Mouse (Mus musculus) heart, embryonic 14.5 days (tissue): Measurements from ENCODE around the gene Cavin1. TPM values are rescaled to one million over a fixed set of nuclear protein-coding genes. Genes with fewer than 3 reads are reported as not detected.

ENCODE experiments used
- ATAC-seq: fragments of 200-750 bp; cut with Nextera tagmentation; 2 replicates; pipeline ENCODE4 v1.8.0; 2017; ENCODE audit warnings: low read depth, moderate TSS enrichment; ENCODE audit not compliant: insufficient number of reproducible peaks, insufficient read depth, low FRiP score
- H3K27ac ChIP-seq, 2 experiments: fragments of 200-500 bp in 1 of 2; fragments of 300-500 bp in 1 of 2; sonication (generic) in 1 of 2; replicated peaks in 1 of 2; 2 replicates each; pipeline ENCODE4 v1.5.1; 2012 to 2014; ENCODE audit warnings: low read depth in 2 of 2, low read length in 2 of 2, control low read depth in 1 of 2, mild to moderate bottlenecking in 1 of 2, mixed read lengths in 1 of 2; ENCODE audit not compliant: control insufficient read depth in 1 of 2, insufficient read depth in 1 of 2
- H3K27me3 ChIP-seq: fragments of 300-500 bp; sonication (generic); 2 replicates; pipeline ENCODE4 v1.6.1; 2014; ENCODE audit warnings: mild to moderate bottlenecking, low read length, control low read depth; ENCODE audit not compliant: control insufficient read depth, insufficient read depth
- H3K36me3 ChIP-seq: fragments of 300-500 bp; sonication (generic); 2 replicates; pipeline ENCODE4 v1.6.1; 2014; ENCODE audit warnings: mild to moderate bottlenecking, control low read depth, low read length, mixed read lengths; ENCODE audit not compliant: control insufficient read depth, insufficient read depth
- H3K4me1 ChIP-seq, 2 experiments: fragments of 200-500 bp in 1 of 2; fragments of 300-500 bp in 1 of 2; sonication (generic) in 1 of 2; 2 replicates each; pipeline ENCODE4 v1.6.1; 2012 to 2014; ENCODE audit warnings: low read length in 2 of 2, control low read depth in 1 of 2, mixed read lengths in 1 of 2; ENCODE audit not compliant: control insufficient read depth in 2 of 2, insufficient read depth in 2 of 2
- H3K4me2 ChIP-seq: fragments of 300-500 bp; sonication (generic); 2 replicates; pipeline ENCODE4 v1.6.1; 2014; ENCODE audit warnings: mild to moderate bottlenecking, low read length
- H3K4me3 ChIP-seq, 2 experiments: fragments of 200-500 bp in 1 of 2; fragments of 300-500 bp in 1 of 2; sonication (generic) in 1 of 2; 2 replicates each; pipeline ENCODE4 v1.5.1; 2012 to 2014; ENCODE audit warnings: low read length in 2 of 2, mild to moderate bottlenecking in 2 of 2, control low read depth in 1 of 2, low read depth in 1 of 2, moderate library complexity in 1 of 2; ENCODE audit not compliant: control insufficient read depth in 1 of 2, insufficient read depth in 1 of 2
- H3K9ac ChIP-seq: fragments of 300-500 bp; sonication (generic); 2 replicates; pipeline ENCODE4 v1.6.1; 2014; ENCODE audit warnings: mild to moderate bottlenecking, low read length
- H3K9me3 ChIP-seq: fragments of 300-500 bp; sonication (generic); 2 replicates; pipeline ENCODE4 v1.6.1; 2016; ENCODE audit warnings: low read length, control low read depth; ENCODE audit not compliant: control insufficient read depth
- WGBS: fragments of 180-500 bp; shearing (Covaris S2); extraction: QIAGEN DNeasy Blood & Tissue Kit; methylation state at CpG from one replicate; pipeline ENCODE4 v1.1.7; 2014; 5-methylcytosine and 5-hydroxymethylcytosine counted together
- polyA plus RNA-seq: library from polyadenylated mRNA; unstranded; fragments of >200 nt; fragmentation: Nextera tagmentation; extraction: Ambion mirVana; gene quantifications from 2 replicates; pipeline ENCODE4 v1.2.1, GENCODE M21; 2014

The Cavin1 gene
- polyA plus RNA-seq, 1 experiment from 2014 or later = 204 TPM

DNA sequence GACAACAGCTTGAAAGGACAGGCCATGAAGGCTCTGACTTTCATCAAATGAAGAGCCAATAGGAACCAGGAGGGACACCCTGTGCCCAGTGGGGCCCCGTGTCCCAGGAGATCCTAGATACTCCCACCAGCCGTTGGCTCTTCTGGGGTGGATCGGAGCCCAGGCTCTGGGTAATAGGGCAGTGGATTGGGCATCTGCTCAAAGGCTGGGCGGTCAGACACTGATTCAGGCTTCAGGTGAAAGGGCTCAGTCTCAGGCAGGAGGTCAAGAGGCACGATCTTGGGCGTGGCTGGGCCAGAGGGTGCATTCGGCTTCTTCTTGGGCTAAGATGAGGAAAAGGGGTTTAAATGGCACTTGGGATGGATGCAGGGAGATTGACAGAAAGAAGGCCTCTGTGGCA is 6.5 kb downstream of the Cavin1 start:
- no peaks in the 10 kb centered on the region for H3K9me3 ChIP-seq
- H3K4me2 ChIP-seq = no peak overlapping the region
- no peaks in the 10 kb centered on the region for H3K27me3 ChIP-seq
- WGBS = 84% methylated on average over 7 of the region's 7 CpGs
- peaks cover 61 to 93% of the 10 kb centered on the region in 2 experiments for H3K4me1 ChIP-seq
- peak overlapping the region; percentile 59 for H3K9ac ChIP-seq
- ATAC-seq = no peak
- peak overlapping the region in 1 of 2 experiments; percentile 98; a peak in 2 of 4 replicates for H3K27ac ChIP-seq
- no peak overlapping the region for H3K4me3 ChIP-seq
- peaks cover 49% of the 10 kb centered on the region for H3K36me3 ChIP-seq

DNA sequence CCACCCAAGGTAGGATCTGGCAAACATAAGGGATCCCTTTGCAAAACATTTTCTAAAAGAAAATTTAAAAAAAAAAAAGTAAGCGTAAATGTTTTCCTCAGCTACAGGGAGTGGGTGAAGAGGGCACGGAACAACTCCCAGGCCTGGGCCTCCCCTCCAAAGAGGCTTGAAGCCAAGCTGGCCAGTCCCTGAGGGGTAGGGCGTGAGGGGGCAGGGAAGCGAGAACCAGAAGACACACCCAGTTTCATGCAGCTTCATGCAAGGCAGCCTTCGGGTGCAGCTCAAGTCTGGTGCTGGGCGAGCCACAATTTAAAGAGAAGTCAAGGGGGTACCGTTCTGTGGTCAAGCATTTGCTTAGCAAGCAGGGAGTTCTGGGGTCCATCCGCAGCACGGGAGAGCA is 7.0 kb downstream of the Cavin1 start:
- no peaks in the 10 kb centered on the region for H3K27me3 ChIP-seq
- H3K4me3 ChIP-seq = no peak overlapping the region
- peaks cover 64 to 98% of the 10 kb centered on the region in 2 experiments for H3K4me1 ChIP-seq
- 67% methylated on average over 9 of the region's 9 CpGs for WGBS
- H3K9me3 ChIP-seq = no peaks in the 10 kb centered on the region
- 0 out of 2 replicates have a peak overlapping the region, but pooled peaks have one; percentile 29 for H3K4me2 ChIP-seq
- peak overlapping the region; percentile 59 for H3K9ac ChIP-seq
- H3K27ac ChIP-seq = peak overlapping the region in 1 of 2 experiments; percentile 98; a peak in 2 of 4 replicates
- H3K36me3 ChIP-seq = peaks cover 54% of the 10 kb centered on the region
- no peak for ATAC-seq

DNA sequence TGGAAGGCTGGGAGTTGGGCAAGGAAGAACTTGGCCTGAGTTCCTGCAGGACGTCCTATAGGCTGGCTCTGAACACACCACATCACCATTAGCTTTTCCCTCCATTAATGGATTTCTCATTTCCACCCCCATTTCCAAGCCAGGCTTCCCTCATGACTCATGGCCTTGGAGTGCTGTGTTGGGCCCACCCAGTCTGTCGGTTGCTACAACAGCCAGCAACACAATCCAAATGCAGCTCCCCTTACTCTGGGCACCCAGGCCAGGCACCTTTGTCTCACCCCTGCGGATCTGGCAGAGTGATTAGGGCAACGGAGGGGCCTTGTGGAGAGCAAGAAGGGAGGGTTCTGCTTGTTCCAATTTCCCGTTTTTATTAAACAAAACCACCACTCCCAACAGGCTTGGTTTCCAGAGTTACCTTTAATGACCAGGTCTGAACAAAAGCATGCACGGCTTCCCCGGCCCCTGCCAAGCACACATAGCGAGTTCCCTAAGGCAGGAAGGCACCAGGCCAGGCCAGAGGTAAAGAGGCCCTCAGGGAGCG is 8.2 kb downstream of the Cavin1 start:
- WGBS = 36% methylated on average over 9 of the region's 9 CpGs
- ATAC-seq = no peak; the same call in 1 of the 2 replicates
- no peak overlapping the region for H3K4me3 ChIP-seq
- no peaks in the 10 kb centered on the region for H3K9me3 ChIP-seq
- H3K27me3 ChIP-seq = no peaks in the 10 kb centered on the region
- H3K36me3 ChIP-seq = peaks cover 66% of the 10 kb centered on the region
- H3K4me1 ChIP-seq = peaks cover 57 to 89% of the 10 kb centered on the region in 2 experiments
- peak overlapping the region; percentile 60 to 98 for H3K27ac ChIP-seq
- H3K4me2 ChIP-seq = peak overlapping the region; percentile 29
- H3K9ac ChIP-seq = peak overlapping the region; percentile 59; the same call in 1 of the 2 replicates

DNA sequence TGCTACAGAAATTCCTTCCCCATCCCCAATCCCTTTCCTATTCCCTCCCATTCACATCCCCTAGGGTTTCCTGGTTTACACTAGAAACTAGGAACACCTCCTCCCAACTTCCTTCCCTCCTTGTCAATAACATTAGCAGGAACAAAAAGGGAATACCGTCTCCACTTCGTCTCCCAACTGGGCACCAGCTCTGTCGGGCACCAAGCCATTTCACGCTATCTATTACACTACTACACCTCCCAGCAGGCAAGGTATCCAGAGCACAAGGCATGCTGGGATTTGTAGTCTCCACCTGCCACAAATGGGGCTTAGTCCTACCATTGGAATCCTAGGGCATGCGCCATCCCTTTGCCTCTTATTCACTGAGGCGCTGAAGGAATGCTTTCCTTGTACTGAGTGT is 10.1 kb downstream of the Cavin1 start:
- Histone ChIP-seq H3K4me3 (no peak overlapping the region), H3K9me3 (no peaks in the 10 kb centered on the region), H3K36me3 (peaks cover 71% of the 10 kb centered on the region), H3K9ac (no peak overlapping the region), H3K27ac (peak overlapping the region; percentile 41 to 82; a peak in 3 of 4 replicates), H3K27me3 (no peaks in the 10 kb centered on the region), H3K4me2 (peak overlapping the region; percentile 51), H3K4me1 (peaks cover 39 to 72% of the 10 kb centered on the region in 2 experiments)
- 0 out of 2 replicates have a peak, but pooled peaks have one; percentile 13 for ATAC-seq
- WGBS = 13% methylated on average over 6 of the region's 6 CpGs

DNA sequence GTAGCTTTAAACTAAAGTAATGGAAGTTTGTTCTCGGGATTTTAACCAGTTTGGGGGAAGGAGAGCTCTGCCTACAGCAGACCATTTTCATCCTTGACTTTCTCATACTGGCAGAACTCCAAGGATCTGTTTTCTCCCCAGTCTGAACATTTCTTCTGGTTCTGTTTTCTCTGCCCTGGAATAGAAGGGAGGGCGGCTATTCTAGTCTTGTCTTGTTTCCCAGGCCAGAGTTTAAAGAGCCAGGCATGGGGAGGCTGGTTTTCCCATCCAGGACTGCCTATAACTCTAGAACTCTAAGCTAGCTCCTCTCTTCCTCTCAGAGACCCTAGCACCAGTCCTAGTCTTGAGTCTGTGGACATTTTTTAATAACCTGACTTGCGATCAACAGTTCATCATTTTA is 10.9 kb downstream of the Cavin1 start:
- no peak for ATAC-seq
- Histone ChIP-seq H3K9me3 (no peaks in the 10 kb centered on the region), H3K9ac (peak overlapping the region; percentile 46), H3K27me3 (no peaks in the 10 kb centered on the region), H3K4me3 (no peak overlapping the region), H3K4me1 (peaks cover 32 to 64% of the 10 kb centered on the region in 2 experiments), H3K36me3 (peaks cover 68% of the 10 kb centered on the region), H3K4me2 (peak overlapping the region; percentile 51), H3K27ac (peak overlapping the region; percentile 54 to 82)
- 30% methylated on average over 3 of the region's 3 CpGs for WGBS

DNA sequence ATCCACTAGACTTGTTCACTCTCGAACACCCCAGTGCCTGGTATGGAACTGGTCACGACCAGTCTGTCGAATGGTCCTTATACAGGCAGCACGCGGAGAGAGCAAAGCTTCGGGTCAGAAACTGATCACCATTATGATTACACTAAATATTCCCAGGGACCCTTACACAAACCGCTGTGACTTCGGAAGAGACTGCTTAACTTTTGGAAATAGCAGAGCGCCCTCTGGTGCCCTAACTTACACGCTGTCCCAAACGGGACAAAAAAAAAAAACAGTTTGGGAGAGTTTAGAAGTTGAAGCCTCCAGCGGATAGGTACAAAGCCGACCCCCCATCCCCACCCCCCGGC is 11.2 kb downstream of the Cavin1 start:
- H3K9me3 ChIP-seq = no peaks in the 10 kb centered on the region
- no peak for ATAC-seq
- no peak overlapping the region for H3K4me3 ChIP-seq
- 7% methylated on average over 14 of the region's 14 CpGs for WGBS
- no peaks in the 10 kb centered on the region for H3K27me3 ChIP-seq
- peaks cover 65% of the 10 kb centered on the region for H3K36me3 ChIP-seq
- H3K4me1 ChIP-seq = peaks cover 29 to 61% of the 10 kb centered on the region in 2 experiments
- peak overlapping the region; percentile 51 for H3K4me2 ChIP-seq
- H3K27ac ChIP-seq = peak overlapping the region in 1 of 2 experiments; percentile 82; a peak in 2 of 4 replicates
- H3K9ac ChIP-seq = peak overlapping the region; percentile 46

DNA sequence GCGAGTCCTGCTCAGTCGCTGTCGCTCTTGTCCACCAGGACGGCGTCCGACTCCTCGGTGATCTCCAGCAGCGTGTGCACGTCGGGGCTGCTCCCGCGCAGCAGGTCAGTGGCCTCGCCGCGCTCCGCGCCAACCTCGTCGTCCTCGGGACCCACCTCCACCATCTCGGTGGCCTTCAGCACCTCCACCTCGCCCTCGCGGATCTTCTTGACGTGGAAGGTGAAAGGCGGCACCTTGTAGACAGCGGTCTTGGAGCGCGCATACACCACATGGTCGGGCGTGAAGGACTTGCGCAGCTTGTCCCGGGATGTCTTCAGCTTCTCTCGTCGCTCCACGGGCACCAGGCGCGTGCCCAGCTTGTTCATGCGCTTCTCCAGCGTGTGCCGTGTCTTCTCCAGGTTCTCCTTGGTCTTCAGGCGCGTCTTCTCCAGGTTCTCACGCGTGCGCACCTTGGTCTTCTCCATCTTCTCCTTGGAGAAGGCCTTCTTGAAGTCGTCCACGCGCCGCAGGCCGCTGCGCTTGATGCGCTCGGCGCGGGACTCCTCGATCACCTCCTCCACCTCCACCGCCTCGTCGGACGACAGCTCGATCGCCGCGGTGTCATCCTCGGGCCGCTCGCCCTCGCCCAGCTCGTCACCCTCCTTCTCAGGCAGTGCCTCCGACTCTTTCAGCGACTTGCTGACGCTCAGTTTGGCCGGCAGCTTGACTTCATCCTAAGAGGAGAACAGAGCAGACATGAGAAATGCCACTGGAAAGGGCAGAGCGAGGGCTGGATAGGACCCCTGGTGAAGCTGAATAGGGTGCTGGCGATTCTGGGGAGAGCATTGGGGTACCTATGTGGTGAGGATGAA is 11.8 kb downstream of the Cavin1 start:
- H3K4me3 ChIP-seq = no peak overlapping the region
- peaks cover 23 to 55% of the 10 kb centered on the region in 2 experiments for H3K4me1 ChIP-seq

More for the DNA sequence above, 11.8 kb downstream of the Cavin1 start:
- no peak for ATAC-seq
- H3K4me2 ChIP-seq = peak overlapping the region; percentile 51
- no peak overlapping the region for H3K27ac ChIP-seq
- no peaks in the 10 kb centered on the region for H3K27me3 ChIP-seq
- H3K9me3 ChIP-seq = no peaks in the 10 kb centered on the region
- H3K36me3 ChIP-seq = peaks cover 65% of the 10 kb centered on the region
- H3K9ac ChIP-seq = 0 out of 2 replicates have a peak overlapping the region, but pooled peaks have one; percentile 46
- 42% methylated on average over 76 of the region's 76 CpGs for WGBS
